Mouse (Mus musculus): ENCODE measurements around the gene C330007P06Rik. TPM values are rescaled to one million over a fixed set of nuclear protein-coding genes. Genes with fewer than 3 reads are reported as not detected.

The C330007P06Rik gene
- polyA plus RNA-seq, 1 experiment from 2014 or later, result 23.9 TPM

DNA sequence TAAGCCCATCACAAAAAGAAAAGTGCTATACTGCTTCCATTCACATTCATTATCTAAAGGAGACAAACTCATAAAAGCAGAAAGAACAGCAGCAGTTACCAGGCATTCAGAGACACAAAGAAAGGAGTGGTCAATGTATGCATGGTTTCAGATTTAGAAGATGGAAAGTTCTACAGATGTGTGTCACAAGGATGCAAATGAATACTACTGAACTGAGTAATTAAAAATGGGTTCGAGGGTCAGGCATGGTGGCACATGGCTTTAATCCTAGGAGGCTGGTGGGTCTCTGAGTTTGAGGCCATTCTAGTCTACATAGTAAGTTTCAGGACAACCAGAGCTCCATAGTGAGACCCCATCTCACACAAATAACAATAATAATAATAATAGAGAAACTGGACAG, 26.8 kb downstream of the C330007P06Rik start:
- no peak for DNase-seq (ENCODE audit: low spot score)
- ATAC-seq, result no peak
- H3K27ac ChIP-seq (ENCODE audit: low read depth, low read length), result no peak overlapping the region
- no peaks in the 10 kb centered on the region for H3K4me1 ChIP-seq (ENCODE audit: control insufficient read depth, insufficient read depth, low read length)
- 71% methylated on average over 1 of the region's 1 CpGs for WGBS
- no peak overlapping the region for H3K9ac ChIP-seq (ENCODE audit: low read length)
- no peaks in the 10 kb centered on the region for H3K36me3 ChIP-seq (ENCODE audit: control insufficient read depth, insufficient read depth, low read length)
- H3K4me3 ChIP-seq (ENCODE audit: low read depth, low read length), result no peak overlapping the region
- no peak overlapping the region for H3K4me2 ChIP-seq (ENCODE audit: low read length)
- no peaks in the 10 kb centered on the region for H3K9me3 ChIP-seq (replicated peaks; ENCODE audit: control insufficient read depth, low read length)
- H3K27me3 ChIP-seq (replicated peaks; ENCODE audit: control insufficient read depth, insufficient read depth, low read length), result no peaks in the 10 kb centered on the region

DNA sequence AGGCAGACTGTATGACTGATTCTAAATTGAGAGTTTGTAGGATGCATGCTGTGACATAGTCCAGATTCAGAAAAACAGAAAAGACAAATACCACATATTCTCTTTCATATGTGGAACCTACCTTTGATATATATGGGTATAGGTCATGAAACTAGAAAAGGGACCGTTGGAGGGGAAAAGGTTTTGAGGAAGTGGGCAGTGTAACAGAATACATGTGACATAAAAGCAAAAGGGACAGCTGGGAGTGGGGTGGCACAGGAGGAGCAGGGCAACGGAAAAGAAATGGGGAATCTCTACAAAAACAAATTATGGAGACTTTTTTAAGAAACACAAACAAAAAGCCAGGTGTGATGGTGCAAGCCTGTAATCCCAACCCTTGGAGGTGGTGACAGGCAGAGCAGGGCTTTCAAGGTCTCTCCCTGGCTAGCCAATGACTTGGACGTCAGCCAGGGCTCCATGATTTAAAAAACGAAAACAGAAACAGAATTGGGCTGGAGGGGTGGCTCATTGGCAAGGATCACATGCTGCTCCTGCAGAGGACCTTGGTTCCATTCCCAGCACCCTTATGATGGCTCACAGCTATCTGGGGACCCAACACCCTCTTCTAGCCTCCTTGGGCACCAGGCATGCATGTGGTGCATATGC, 30.4 kb downstream of the C330007P06Rik start:
- Histone ChIP-seq H3K27me3 (replicated peaks; ENCODE audit: control insufficient read depth, insufficient read depth, low read length) (no peaks in the 10 kb centered on the region), H3K4me1 (ENCODE audit: control insufficient read depth, insufficient read depth, low read length) (no peaks in the 10 kb centered on the region), H3K9ac (ENCODE audit: low read length) (no peak overlapping the region), H3K4me2 (ENCODE audit: low read length) (no peak overlapping the region), H3K36me3 (ENCODE audit: control insufficient read depth, insufficient read depth, low read length) (no peaks in the 10 kb centered on the region), H3K4me3 (ENCODE audit: low read depth, low read length) (no peak overlapping the region), H3K27ac (ENCODE audit: low read depth, low read length) (no peak overlapping the region), H3K9me3 (replicated peaks; ENCODE audit: control insufficient read depth, low read length) (no peaks in the 10 kb centered on the region)
- DNase-seq (ENCODE audit: low spot score) (no peak), ATAC-seq (no peak)
- 73% methylated on average over 4 of the region's 4 CpGs for WGBS

DNA sequence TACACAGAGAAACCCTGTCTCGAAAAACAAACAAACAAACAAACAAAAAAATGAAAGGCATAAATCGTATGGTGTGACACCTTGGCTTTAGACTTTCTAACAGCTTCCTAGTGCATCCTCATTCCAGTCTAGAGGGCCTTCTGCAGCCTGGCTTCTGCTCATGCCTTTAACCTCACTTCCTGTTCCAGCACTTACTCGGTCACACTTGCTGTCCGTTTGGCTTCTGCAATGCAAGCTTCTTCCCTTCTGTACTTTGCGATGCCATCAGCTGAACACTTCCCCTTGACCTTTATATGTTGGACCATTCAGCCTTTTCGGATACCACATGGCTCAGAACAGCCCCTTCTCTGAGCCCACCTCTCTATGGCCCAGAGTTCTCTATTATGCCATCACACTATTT, 32.2 kb downstream of the C330007P06Rik start:
- Histone ChIP-seq H3K9ac (ENCODE audit: low read length) (no peak overlapping the region), H3K4me1 (ENCODE audit: control insufficient read depth, insufficient read depth, low read length) (no peaks in the 10 kb centered on the region), H3K9me3 (replicated peaks; ENCODE audit: control insufficient read depth, low read length) (no peaks in the 10 kb centered on the region), H3K27ac (ENCODE audit: low read depth, low read length) (no peak overlapping the region), H3K4me2 (ENCODE audit: low read length) (no peak overlapping the region), H3K27me3 (replicated peaks; ENCODE audit: control insufficient read depth, insufficient read depth, low read length) (no peaks in the 10 kb centered on the region), H3K4me3 (ENCODE audit: low read depth, low read length) (no peak overlapping the region), H3K36me3 (ENCODE audit: control insufficient read depth, insufficient read depth, low read length) (no peaks in the 10 kb centered on the region)
- ATAC-seq, result no peak
- 91% methylated on average over 6 of the region's 6 CpGs for WGBS
- DNase-seq (ENCODE audit: low spot score), result no peak

DNA sequence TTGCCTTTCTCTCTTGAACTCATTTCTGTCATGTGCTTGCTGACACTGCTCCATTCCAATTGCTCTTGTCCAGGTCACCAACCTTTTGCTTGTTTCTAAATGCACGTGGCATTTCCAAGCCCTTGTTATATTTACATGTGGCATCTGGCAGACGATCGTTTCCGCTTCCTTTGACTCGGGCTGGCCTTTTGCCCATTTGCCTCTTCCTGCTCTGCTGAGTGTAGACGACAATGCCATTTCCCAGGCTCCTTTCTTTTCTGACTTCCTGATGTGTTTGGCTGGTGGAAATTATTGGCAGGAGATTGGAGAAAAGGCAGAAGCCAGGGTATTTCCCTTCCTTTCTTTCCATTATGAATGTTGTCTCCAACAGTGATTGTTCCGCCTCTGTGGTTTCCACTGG, 34.5 kb downstream of the C330007P06Rik start:
- Histone ChIP-seq H3K36me3 (ENCODE audit: control insufficient read depth, insufficient read depth, low read length) (no peaks in the 10 kb centered on the region), H3K27me3 (replicated peaks; ENCODE audit: control insufficient read depth, insufficient read depth, low read length) (no peaks in the 10 kb centered on the region), H3K9me3 (replicated peaks; ENCODE audit: control insufficient read depth, low read length) (no peaks in the 10 kb centered on the region), H3K4me3 (ENCODE audit: low read depth, low read length) (no peak overlapping the region), H3K27ac (ENCODE audit: low read depth, low read length) (no peak overlapping the region), H3K4me1 (ENCODE audit: control insufficient read depth, insufficient read depth, low read length) (no peaks in the 10 kb centered on the region), H3K9ac (ENCODE audit: low read length) (no peak overlapping the region), H3K4me2 (ENCODE audit: low read length) (no peak overlapping the region)
- WGBS, result 74% methylated on average over 7 of the region's 7 CpGs
- no peak for ATAC-seq
- no peak for DNase-seq (ENCODE audit: low spot score)

DNA sequence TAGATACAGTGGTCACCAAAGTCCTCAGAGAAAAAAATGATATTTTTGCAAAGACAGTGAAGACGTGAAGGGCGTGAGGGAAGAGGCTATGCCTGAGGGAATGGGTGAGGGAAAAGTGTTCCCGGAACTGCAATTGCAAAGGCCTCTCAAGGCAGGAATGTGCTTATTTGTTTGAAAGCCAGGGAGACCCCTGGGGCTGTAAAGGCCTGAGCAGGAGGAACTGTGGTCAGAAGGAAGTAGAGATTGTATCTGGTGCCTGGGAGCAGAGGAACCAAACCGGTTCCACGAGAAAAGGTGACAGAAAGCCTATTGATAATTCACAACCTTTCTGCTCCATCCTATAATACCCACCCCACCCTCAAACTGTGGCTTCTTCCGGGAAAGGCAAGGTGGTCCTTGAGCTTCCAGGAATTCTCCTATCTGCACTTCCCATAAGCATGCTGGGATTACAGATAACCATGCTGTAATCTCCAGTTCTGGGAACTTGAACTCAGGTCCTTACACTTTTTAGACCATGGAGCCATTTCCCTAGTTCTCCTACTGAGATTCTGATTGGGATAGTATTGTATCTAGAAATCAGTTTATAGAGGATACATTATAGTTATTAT, 36.7 kb downstream of the C330007P06Rik start:
- Histone ChIP-seq H3K9me3 (replicated peaks; ENCODE audit: control insufficient read depth, low read length) (no peaks in the 10 kb centered on the region), H3K4me1 (ENCODE audit: control insufficient read depth, insufficient read depth, low read length) (no peaks in the 10 kb centered on the region), H3K4me3 (ENCODE audit: low read depth, low read length) (no peak overlapping the region), H3K9ac (ENCODE audit: low read length) (no peak overlapping the region), H3K4me2 (ENCODE audit: low read length) (no peak overlapping the region), H3K27me3 (replicated peaks; ENCODE audit: control insufficient read depth, insufficient read depth, low read length) (no peaks in the 10 kb centered on the region), H3K27ac (ENCODE audit: low read depth, low read length) (no peak overlapping the region), H3K36me3 (ENCODE audit: control insufficient read depth, insufficient read depth, low read length) (no peaks in the 10 kb centered on the region)
- 72% methylated on average over 6 of the region's 6 CpGs for WGBS
- DNase-seq (ENCODE audit: low spot score) (no peak), ATAC-seq (no peak)

DNA sequence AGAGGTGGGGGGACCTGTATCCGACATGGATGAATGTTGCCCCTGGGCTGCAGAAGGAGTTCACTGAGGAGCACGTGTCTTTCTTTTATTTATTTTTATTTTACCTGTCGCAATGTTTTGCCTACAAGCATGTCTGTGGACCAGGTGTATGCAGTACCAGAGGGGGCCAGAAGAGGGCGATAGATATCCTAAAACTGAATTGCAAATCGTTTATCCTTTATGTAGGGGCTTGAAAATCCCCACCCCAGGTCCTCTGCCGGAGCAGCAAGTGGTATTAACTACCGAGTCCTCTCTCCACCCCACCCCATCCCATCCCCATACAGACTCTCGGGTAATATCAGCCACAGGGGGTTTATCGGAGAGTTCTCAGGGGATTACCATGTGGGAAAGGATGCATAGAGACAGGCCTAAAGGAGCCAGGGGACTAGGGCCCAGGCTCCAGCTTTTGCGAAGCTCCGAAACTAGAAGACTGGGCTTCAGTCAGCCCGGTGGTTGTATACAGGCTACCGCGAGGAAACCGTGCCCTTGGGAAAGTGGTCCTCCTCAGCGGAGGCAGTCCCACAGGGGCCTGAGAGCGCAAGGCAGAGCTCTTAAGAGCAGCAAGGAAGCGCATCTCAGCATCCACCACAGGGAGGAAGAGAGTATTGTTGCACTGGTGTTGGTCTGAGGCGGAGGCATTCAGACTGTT, 40.4 kb downstream of the C330007P06Rik start:
- H3K27ac ChIP-seq (ENCODE audit: low read depth, low read length), result no peak overlapping the region
- DNase-seq (ENCODE audit: low spot score), result peak; percentile 75
- no peaks in the 10 kb centered on the region for H3K27me3 ChIP-seq (replicated peaks; ENCODE audit: control insufficient read depth, insufficient read depth, low read length)
- WGBS, result 37% methylated on average over 19 of the region's 19 CpGs
- H3K9ac ChIP-seq (ENCODE audit: low read length), result 0 out of 2 replicates have a peak overlapping the region, but pooled peaks have one; percentile 25
- H3K9me3 ChIP-seq (replicated peaks; ENCODE audit: control insufficient read depth, low read length), result no peaks in the 10 kb centered on the region
- H3K4me1 ChIP-seq (ENCODE audit: control insufficient read depth, insufficient read depth, low read length), result no peaks in the 10 kb centered on the region
- H3K36me3 ChIP-seq (ENCODE audit: control insufficient read depth, insufficient read depth, low read length), result no peaks in the 10 kb centered on the region
- H3K4me3 ChIP-seq (ENCODE audit: low read depth, low read length), result peak overlapping the region; percentile 14; the same call in 1 of the 2 replicates
- peak; percentile 67 for ATAC-seq
- peak overlapping the region; percentile 44 for H3K4me2 ChIP-seq (ENCODE audit: low read length)

DNA sequence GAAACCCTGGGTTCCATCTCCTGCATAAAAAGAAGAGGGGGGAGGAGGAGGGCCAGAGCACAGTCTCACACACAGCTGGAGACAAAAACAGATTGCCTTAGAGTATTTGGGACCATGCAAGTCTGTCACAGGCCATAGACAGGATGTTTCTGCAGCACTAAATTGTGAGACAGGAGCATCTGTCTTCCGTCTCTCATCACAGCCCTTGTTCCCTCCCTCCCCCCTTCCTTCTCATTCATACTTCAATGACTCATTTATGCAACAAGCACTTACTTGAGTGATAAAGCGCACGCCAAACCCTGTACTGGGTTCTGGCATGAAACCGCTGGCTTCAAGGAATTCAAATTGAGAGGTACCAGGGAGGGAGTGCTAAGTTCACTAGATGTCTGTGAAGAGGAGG, 42.3 kb downstream of the C330007P06Rik start:
- no peak overlapping the region for H3K27ac ChIP-seq (ENCODE audit: low read depth, low read length)
- no peaks in the 10 kb centered on the region for H3K9me3 ChIP-seq (replicated peaks; ENCODE audit: control insufficient read depth, low read length)
- H3K36me3 ChIP-seq (ENCODE audit: control insufficient read depth, insufficient read depth, low read length), result no peaks in the 10 kb centered on the region
- H3K4me1 ChIP-seq (ENCODE audit: control insufficient read depth, insufficient read depth, low read length), result no peaks in the 10 kb centered on the region
- H3K4me2 ChIP-seq (ENCODE audit: low read length), result no peak overlapping the region
- DNase-seq (ENCODE audit: low spot score) (no peak), ATAC-seq (no peak)
- no peak overlapping the region for H3K9ac ChIP-seq (ENCODE audit: low read length)
- no peaks in the 10 kb centered on the region for H3K27me3 ChIP-seq (replicated peaks; ENCODE audit: control insufficient read depth, insufficient read depth, low read length)
- WGBS, result 78% methylated on average over 4 of the region's 4 CpGs
- H3K4me3 ChIP-seq (ENCODE audit: low read depth, low read length), result no peak overlapping the region

DNA sequence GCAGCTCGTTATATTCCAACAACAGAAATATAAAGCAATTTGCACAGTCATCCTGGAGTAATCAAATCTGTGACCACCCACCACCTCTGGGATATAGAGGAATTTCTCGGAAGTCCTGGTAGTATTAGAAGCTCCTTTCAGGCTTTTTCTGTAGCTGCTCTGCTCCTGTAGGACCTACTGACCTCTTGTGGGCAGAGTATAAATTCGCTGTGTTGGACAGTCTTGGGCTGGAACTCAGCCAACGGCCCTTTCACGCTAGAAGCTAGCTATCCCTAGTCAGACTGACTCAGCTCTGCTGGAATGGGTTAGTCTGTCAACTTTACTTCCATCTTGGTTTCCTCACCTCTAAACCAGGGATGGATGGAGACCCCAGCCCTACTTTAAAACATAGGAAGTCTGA, 43.6 kb downstream of the C330007P06Rik start:
- peak; percentile 54 for DNase-seq (ENCODE audit: low spot score)
- peak; percentile 32; the same call in 1 of the 2 replicates for ATAC-seq
- Histone ChIP-seq H3K9ac (ENCODE audit: low read length) (no peak overlapping the region), H3K4me2 (ENCODE audit: low read length) (no peak overlapping the region), H3K27me3 (replicated peaks; ENCODE audit: control insufficient read depth, insufficient read depth, low read length) (no peaks in the 10 kb centered on the region), H3K4me3 (ENCODE audit: low read depth, low read length) (no peak overlapping the region), H3K27ac (ENCODE audit: low read depth, low read length) (no peak overlapping the region), H3K4me1 (ENCODE audit: control insufficient read depth, insufficient read depth, low read length) (no peaks in the 10 kb centered on the region), H3K36me3 (ENCODE audit: control insufficient read depth, insufficient read depth, low read length) (no peaks in the 10 kb centered on the region), H3K9me3 (replicated peaks; ENCODE audit: control insufficient read depth, low read length) (no peaks in the 10 kb centered on the region)
- 30% methylated on average over 5 of the region's 5 CpGs for WGBS

DNA sequence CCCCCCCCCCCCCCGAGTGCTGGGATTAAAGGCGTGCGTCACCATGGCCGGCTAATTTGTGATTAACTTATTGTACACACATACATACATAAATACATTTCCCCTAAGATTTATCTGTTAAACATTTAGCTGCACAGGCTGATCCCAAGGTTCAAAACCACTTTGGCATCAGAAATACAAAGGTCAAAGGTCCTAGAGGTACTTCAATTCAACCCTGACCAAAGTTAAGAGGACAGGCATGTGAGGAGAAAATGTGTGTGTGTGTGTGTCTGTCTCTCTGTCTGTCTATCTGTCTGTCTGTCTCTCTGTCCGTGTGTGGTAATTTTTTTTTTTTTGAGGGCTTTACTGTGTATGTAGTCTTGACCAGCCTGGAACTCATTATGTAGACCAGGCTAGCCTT, 47.0 kb downstream of the C330007P06Rik start:
- Histone ChIP-seq H3K4me1 (ENCODE audit: control insufficient read depth, insufficient read depth, low read length) (no peaks in the 10 kb centered on the region), H3K4me2 (ENCODE audit: low read length) (no peak overlapping the region), H3K36me3 (ENCODE audit: control insufficient read depth, insufficient read depth, low read length) (no peaks in the 10 kb centered on the region), H3K27ac (ENCODE audit: low read depth, low read length) (no peak overlapping the region), H3K4me3 (ENCODE audit: low read depth, low read length) (no peak overlapping the region), H3K9me3 (replicated peaks; ENCODE audit: control insufficient read depth, low read length) (no peaks in the 10 kb centered on the region), H3K27me3 (replicated peaks; ENCODE audit: control insufficient read depth, insufficient read depth, low read length) (no peaks in the 10 kb centered on the region), H3K9ac (ENCODE audit: low read length) (no peak overlapping the region)
- WGBS, result 88% methylated on average over 5 of the region's 5 CpGs
- DNase-seq (ENCODE audit: low spot score), result no peak
- no peak for ATAC-seq

Measured in forebrain, embryonic 14.5 days (tissue).